Mouse (Mus musculus) yolk sac, embryonic 10.5 days (tissue): ENCODE measurements at regions not wholly inside any gene's neighbourhood (a gene's known extent, or its start where the extent isn't known, plus 50 kb on each side); places are given as distances from the start of the nearest gene placed in this dataset.

ENCODE experiments used
- DNase-seq: peaks from one replicate; pipeline ENCODE4 v3.0.0-alpha.2; 2017; ENCODE audit warnings: low spot score

DNA sequence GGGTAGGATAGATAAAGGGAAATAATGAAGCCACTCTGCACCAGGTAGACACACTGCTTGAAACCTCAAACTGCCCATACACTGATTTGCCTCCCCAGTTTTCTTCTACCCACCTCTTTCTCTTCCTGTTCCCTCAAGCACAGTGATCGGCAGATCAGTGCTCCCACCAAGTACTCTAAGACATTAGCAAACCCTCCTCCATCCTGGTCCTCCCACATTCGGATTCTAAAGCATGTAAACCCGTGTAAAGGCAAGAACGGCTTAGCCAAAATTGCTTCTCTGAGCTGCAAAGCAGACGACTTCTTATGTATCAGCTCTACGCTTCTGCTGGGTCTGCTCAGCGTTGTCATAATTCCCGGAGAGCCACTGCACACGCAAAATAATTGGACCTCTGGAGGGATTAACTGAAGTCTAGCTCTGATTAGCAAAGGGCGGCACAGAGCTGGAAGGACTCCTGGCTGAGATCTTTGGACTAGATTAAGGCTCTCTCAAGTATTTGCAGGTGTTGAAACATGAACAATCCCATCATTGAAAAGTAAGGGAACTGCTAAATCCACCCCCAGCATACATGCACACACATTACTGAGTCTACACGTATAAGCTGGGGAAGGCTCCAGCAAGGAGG lies 67.2 kb downstream of the Mtx3 start:
- DNase-seq = no peak

DNA sequence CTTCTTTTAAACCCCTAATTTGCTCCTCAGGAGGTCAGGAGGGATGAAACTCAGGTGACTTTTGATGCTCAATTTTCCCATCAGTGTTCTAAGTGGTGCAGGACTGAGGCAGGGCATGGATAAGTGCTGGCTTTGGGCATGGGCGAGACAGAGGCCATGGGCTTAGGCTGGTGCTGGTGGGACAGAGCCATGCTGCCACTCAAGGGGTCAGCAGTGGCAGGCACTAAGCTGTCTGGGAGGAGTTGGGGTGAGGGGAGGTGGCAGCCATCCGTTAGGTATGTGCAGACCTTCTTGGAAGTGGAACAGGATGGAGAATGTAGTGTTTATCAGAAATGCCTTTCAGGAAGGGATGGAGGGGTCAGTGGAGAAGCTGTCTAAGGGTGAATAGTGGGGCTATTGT lies 68.1 kb downstream of the Mtx3 start:
- no peak for DNase-seq

DNA sequence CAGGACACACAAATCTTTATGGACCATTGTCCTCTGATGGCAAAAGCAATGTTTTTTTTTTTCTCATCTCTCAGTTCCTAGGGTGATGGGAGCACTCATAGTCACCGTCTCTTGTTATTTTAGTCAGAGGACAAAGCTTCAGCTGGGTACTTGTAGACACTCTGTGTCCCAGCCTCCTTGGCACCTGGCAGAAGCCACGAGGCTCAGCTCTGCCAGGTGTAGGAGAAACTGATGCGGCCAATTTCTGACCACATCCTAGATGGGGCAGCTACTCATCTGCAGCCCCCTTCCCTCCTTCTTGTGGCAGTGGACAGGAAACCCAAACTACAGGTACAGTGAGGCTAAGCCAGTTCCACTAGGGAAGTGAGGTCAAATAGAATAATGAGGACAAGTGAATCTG lies 70.1 kb downstream of the Mtx3 start:
- DNase-seq = no peak

DNA sequence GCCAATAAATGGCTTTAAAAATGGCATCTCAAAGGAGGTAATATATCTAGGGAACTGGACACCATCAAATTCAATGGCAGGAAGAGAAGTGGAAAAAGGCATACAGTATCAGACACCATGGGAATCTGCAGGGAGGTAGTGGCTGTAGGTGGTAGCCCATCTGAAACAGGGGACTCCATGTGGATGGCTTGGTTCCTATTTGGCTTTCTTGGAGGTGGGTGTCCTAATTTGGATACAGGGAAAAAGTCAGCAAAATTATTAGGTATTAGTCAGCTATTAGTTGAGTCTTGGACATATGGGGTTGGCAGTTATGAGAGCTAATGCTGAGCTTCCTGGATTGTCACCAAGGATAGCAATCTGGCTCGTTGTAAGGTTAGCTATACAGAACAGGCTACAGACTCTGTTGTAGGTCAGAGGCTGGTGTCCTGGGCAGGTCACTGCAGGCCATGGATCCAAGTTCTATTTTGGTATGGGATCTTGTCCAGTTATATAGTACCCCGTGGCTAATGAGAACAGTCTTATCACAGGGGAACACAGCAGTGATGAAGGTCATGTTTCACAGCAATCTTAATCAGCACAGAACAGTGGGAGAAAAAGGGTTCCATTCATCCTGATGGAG lies 70.8 kb downstream of the Mtx3 start:
- no peak for DNase-seq

DNA sequence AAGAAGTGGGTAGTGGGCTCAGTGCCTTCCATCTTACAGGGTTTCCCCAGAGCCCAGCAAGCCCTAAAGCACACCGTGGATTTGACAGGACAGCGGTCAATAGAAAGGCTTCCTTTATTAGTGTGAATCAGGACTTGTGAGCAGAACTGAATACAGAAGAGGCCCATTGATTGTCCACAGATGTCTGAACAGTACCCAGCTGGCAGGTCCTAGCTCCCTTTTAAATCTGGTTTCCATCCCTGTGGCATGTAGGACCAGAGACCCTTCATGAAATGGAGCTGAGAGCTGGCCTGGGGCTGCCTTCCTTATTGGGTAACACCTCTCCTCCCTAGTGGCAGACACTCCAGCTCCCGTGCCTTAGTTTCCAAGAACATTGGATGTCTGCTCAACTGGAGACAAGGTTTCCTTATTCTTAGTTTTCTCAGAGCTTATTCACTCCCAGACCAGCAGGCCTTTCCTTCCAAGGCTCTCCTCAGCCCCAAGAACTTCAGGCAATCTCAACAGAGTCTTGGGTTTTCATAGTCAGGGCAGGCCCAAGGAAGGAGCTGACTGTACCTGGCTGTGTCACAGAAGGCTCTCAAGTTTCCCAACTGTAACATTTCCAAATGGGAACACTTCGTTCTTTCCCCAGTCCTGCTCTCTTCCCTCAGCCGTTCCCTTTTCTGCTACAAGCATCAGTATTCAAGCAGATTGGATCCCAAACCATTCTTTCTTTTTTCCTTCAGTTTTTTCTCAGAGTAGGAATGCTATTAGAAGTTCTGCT lies 71.6 kb downstream of the Mtx3 start:
- DNase-seq = no peak

DNA sequence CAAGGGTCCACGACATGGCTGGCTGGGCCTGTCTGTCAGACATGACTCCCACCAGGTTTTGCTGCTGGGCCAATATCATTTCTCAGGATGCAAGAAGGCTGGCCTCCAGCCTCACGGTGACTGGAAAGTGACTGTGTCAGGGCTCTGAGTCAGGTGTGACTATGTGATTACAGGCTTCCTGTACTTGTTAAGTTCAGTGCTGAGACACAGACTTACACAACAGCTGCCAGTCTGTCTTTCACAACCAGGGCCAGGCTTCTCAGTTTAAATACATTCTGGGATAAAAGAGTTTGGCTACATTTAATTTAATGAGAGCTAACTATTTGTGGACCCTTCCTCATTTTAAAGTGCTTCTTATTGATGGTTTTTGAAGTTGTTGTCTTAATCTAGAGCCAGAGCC lies 75.3 kb downstream of the Mtx3 start:
- no peak for DNase-seq

DNA sequence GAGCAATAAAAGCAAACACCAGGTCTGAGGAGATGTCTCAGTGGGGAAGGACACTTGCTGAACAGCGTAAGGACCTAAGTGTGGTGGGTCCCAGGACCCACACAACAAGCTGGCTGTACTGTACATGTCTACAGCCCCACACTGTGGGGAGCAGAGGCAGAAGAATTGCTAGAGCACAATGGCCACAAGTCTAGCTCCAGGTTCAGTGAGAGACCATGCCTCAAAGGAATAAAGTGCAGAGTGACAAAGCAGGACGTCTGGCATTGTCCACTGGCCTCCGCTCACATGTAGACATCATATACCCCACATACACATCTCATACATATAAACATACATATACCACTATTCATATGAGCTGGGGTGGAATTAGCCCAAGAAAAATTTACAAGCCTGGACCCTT lies 77.4 kb downstream of the Mtx3 start:
- DNase-seq = no peak

DNA sequence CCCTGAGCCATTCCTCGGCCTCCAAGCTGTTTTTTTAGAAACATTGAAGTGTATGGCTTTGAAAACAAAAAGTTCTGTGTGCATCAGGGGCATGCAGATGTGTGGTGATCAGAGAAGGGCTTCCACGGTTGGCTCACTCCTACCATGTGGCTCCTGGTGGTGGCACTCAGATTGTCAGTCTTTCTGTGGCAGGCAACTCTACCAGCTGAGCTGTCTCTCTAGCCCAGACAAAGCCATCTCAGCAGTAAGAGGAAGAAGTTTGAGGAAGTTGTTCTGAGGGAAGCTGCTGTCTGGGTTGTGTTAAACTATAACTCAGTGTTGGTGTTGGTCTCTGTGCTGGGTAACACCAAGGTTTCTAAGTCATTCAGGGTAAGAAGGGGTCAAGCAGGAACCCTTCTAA lies 78.9 kb downstream of the Mtx3 start:
- no peak for DNase-seq

DNA sequence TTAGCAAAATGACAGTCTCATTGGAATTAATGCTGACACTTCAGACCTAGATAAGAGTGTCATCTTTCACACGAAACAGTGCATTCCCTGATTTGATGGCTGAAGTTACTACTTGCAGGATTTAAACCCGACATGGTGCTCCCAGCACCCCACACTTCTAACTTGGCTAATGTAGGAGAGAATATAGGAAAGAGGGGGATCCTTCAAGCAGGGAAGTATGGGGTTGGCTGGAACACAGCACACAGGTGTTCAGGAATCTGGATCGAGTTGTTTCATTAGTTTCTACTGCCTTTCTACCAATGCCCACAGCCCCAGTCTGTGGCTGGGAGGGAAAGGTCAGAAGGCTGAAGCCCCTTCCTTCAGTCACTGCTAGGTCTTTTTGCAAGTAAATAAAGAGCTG lies 79.5 kb downstream of the Mtx3 start:
- DNase-seq = no peak

DNA sequence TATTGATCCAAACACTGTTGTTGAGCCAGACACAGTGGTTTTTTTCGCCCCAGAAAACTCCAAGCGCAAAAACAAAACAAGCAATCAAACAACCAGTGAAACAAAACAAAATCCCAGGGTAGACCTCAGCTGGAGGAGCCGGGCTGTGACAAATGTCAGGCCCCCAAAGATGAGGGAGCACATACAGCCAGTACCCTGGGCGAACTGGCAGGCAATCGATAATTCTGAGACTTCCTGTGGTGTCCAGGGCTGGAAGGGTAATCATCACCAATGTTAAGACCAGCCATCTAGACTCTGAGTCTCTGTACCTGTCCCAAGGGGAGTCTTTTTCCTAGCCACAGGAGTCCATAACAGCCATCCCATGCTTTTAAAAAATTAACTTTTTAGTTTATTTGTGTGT lies 80.6 kb downstream of the Mtx3 start:
- DNase-seq = no peak

DNA sequence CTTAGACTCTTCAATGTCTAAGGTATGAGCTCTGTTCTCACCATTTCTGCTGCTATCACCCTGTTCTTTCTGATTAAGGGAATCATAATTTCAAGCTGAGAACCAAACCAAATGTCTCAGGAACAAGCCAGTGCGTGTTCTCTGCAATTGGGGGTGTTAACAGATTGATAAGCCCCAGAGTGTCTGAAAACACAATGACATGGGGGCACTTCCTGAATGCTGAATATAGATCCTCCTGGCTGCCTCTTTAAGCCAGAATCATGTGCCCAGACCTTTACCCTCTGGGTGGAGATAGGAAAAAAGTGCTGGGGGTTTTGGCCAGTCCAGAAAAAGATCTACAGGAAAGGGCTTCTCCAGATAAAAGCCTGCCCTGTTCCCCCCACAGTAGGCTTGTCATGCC lies 84.0 kb downstream of the Mtx3 start:
- no peak for DNase-seq

DNA sequence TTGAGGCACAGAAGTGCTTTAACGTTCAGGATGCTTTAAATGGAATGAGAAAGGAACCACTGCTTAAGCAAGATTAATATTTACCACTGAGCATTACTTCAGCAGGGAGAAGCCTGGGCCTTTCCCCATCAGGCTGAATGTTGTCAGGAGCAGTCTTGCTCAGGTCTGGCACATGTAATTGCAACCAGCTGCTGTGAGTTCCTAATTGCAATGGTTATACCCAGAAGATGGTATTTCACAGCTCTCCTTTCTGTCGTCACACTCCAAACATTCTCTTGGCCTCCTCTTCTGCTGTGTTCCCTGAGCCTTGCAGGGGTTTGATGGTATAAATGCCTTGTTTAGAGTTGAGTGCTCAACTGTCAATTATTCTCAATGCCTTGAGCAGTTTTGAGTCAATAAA lies 87.1 kb downstream of the Mtx3 start:
- no peak for DNase-seq

DNA sequence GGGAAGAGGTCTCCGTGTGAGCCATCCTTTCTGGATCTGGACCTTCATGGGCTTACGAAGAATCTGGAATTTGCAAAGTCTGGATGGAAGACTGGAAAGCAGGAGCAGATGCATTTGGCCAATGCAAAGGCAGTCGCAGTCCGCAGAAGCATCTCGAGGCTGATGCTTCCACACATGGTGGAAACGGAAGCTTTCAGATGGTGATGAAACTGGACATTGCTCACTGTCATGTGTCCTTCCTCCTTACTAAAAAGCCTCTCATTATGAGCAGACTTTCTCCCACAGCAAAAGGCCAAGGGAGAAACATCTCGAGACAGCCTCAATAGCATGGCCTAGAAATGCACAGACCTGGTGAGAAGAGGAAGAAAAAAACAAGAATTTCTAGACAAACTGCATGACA lies 94.5 kb downstream of the Mtx3 start:
- DNase-seq = no peak

DNA sequence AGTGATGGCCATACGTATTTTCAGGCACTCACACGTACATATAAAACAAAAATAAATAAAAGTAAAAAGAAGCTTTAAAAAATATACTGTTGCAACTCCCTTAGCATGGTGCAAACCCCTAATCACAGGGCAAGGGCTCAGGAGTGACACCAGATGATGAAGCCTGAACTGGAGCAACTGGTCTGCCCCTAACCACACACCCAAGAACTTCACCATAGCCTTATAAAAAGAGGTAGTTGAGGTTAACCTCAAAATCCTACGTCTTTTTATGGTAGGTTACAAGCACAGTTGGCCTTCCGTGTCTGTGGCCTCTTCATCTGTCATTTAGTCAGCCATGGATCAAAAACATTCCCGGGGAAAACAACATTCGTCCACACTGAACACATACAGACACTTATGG lies 96.0 kb downstream of the Mtx3 start:
- no peak for DNase-seq

DNA sequence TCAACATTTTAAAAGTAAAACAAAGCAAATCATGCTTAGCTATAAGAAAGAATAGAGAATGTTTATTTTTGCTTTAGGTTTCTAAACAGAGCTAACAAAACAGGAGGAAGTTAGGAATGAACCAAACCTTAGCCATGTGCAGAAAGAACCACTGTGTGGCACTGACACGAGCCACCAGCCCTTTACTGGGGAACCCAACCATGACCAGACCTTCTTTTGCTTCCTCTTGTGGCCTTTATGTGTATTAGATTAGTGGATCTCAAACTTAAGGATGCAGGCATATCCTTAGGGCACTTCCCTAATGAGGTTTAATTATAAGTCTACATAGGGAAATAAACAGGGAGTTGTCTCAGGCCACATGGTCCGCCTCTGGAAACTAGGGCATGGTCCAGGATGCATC lies 104.0 kb downstream of the Mtx3 start:
- no peak for DNase-seq

DNA sequence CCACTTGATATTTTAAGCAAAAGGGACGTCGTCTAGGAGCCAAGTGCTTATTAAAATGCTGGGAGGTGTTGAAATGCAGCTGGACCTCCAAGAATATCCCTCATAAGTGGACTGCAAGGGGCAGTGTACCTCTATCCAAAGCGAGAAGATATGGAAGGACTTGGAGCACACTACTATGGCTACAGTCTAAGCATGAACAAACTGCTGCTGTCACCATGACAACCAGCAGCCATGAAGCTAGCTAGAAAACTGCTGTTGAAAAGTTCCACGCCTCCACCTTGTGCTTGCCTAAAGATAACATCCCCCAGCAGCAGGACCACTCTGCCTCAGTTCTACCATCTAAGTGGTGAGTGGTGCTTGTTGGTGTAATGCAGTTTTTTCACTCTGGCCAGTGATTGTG lies 115.5 kb downstream of the Mtx3 start:
- DNase-seq = no peak

DNA sequence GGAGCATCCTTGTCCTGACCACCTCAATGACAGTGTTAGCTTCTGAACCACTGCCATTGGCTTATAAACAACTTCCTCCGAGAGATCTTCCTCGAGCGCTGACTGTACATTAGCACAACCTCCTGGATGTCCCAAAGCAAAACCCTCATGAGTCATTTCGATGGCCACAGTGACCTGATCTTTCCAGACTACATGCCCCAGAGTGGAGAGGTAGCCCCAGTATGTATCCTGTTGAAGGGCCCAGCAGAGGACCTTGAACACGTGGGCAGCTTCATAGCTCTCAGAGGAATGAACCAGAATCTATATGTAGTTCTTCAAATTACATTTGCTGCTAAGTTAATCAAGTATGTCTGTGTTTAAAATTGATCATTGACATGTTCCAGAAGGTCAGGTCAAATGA lies 118.1 kb downstream of the Mtx3 start:
- no peak for DNase-seq

DNA sequence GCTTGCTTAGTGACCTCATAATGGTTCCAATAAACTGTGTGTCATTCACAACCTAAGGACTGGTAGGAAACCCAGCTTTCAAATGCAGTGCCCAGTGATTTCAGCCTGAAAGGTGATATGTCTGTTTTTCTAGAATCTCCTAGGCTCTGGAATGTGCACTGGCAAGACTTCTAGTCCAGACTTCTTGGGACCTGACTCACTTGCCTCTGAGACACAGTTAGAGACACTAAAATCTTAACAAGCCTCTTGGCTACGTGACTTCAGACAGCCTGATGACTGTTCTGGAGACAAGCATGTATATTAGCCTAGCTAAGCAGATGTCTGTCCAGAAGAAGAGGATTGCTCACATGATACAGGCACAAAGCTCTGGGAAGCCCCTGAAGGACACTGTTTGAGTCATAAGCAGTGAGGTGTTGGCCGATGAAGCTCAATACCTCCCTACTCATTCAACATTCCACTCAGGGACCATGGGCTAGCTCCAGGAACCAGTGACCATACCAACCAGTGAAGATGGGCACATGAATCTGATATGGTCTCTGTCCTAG lies 118.9 kb downstream of the Mtx3 start:
- DNase-seq = no peak

DNA sequence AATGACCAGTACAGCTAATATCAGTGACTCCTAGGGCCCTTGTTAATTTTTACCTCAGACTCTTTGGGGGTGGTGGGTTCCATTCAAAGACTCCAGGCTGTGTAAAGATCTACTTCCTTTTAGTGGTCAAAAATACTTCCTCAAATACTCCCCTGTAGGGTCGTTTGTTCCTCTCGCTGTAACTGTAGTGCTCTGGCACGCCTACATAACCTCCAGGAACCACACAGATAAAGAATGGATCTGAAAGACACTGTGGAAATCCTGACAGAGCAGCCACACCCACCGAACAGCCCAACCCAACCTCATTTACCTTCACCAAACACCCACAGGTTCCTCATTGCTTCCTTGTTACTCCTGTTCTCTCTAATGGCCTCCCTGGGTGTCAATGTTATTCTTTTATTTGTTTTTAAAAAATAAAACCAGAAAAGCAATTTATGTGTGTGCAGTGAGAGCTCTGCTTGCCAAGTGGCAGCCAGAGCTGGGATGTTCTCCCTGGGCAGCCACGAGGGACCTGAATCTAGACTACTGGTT lies 119.7 kb downstream of the Mtx3 start:
- DNase-seq = no peak

DNA sequence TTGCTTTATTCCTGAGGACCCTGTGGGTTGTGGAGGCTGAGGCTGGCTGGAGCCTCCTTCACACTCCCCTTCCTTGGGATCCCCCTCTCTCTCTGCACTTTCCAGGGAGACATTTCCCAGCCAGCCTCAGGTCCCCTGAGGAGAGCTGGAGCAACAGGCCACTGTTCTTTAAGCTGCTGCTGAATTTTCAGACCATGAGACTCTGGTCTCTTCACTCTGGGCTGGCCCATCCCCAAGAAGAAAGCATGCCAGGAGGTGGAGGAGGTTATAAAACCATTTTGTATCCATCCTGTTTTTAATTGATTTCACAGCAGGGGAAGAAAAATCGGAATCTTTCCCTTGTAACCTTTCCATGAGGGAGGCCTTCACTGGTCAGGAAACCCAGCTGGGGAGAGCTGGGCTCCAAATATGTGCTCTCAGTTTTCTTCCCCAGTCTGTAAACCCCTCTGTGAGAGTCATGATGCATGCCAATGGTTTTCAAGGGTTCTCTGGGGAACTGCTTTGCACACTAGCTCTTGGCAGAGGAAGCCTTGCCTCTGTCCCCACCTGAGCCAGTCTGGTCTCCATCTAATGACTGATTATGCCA lies 122.6 kb downstream of the Mtx3 start:
- DNase-seq = no peak

DNA sequence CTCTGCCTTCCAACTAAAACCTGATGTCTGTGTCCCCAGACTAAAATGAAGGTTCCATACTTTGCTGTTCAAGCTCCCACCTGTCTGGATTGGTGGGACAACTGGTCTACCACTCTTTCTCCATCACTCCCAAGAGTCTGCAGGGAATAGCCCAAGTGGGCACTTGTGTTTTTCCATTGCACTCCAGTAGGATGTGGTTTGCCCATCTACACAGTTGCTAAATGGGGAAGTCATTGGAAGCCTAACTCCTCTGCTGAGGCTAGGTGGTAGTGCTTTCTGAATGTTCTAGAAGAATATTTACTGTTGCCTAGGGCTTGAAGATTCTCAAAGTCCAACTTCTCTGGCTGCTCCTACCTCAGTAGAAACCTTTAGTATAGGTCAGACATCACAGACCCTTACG lies 125.0 kb downstream of the Mtx3 start:
- DNase-seq = no peak

DNA sequence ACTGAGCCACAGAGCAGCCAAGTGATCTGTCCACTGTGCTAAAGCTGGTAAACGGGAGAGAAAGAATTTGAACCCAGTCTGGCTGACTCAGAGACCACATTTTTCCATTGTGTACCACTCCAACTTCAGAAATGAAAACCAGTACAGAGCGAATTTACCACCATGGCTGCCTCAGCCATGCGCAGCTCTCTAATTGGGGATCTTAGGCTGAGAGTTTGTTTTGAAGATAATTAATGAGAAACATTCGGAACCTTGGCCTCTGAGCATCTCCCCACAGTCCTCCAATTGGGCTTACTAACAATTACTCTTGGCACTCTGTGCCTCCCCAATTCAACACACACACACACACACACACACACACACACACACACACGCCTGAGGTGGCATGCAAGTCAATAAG lies 128.3 kb downstream of the Mtx3 start:
- no peak for DNase-seq

DNA sequence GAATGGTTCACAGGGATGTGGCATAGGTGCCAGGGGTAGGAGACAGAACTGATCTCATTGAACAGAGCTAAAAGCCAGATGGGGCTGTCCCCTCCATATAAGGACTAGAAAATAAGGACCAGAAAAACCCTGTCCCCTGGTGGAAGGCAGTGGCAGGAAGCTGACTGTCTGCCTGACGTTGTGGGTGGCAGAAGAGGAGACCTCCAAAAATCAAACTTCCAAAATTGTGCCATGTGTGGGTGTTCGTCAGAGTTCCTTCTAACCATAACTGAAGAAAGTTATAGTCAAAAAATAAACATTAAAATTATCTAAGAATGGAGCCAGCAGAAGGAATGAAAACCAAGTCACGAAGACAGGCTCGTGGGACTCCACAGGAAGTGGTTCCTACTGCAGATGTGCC lies 129.2 kb downstream of the Mtx3 start:
- no peak for DNase-seq
